Mouse (Mus musculus) forebrain, embryonic 14.5 days (tissue): ENCODE measurements around the gene Ydjc. TPM values are rescaled to one million over a fixed set of nuclear protein-coding genes. Genes with fewer than 3 reads are reported as not detected.
A peak's percentile ranks its signal among the peaks of the same experiment; 100 is the strongest.

ENCODE experiments used
- ATAC-seq: fragments of 200-750 bp; cut with Nextera tagmentation; 2 replicates; pipeline ENCODE4 v1.8.0; 2017; ENCODE audit warnings: mild to moderate bottlenecking, moderate library complexity
- DNase-seq: peaks from one replicate; pipeline ENCODE4 v3.0.0-alpha.2; 2015; ENCODE audit warnings: low spot score
- H3K27ac ChIP-seq: fragments of 300-500 bp; sonication (generic); 2 replicates; pipeline ENCODE4 v1.5.1; 2014; ENCODE audit warnings: low read depth, mild to moderate bottlenecking, control low read depth, low read length, moderate library complexity
- H3K27me3 ChIP-seq: fragments of 300-500 bp; sonication (generic); replicated peaks from 2 replicates; pipeline ENCODE4 v1.6.1; 2014; ENCODE audit warnings: low read length, control low read depth, mixed read lengths; ENCODE audit not compliant: control insufficient read depth, insufficient read depth
- H3K36me3 ChIP-seq: fragments of 300-500 bp; sonication (generic); 2 replicates; pipeline ENCODE4 v1.6.1; 2014; ENCODE audit warnings: low read length, control low read depth; ENCODE audit not compliant: control insufficient read depth, insufficient read depth
- H3K4me1 ChIP-seq: fragments of 300-500 bp; sonication (generic); 2 replicates; pipeline ENCODE4 v1.6.1; 2014; ENCODE audit warnings: antibody characterized with exemption, low read length, control low read depth; ENCODE audit not compliant: control insufficient read depth, insufficient read depth
- H3K4me2 ChIP-seq: fragments of 300-500 bp; sonication (generic); 2 replicates; pipeline ENCODE4 v1.6.1; 2014; ENCODE audit warnings: mild to moderate bottlenecking, control low read depth, low read length
- H3K4me3 ChIP-seq: fragments of 300-500 bp; sonication (generic); 2 replicates; pipeline ENCODE4 v1.5.1; 2014; ENCODE audit warnings: low read depth, low read length, control low read depth
- H3K9ac ChIP-seq: fragments of 300-500 bp; sonication (generic); 2 replicates; pipeline ENCODE4 v1.6.1; 2014; ENCODE audit warnings: mild to moderate bottlenecking, low read length, control low read depth, moderate library complexity
- H3K9me3 ChIP-seq: fragments of 300-500 bp; sonication (generic); replicated peaks from 2 replicates; pipeline ENCODE4 v1.6.1; 2016; ENCODE audit warnings: low read length, control low read depth, mixed read lengths; ENCODE audit not compliant: control insufficient read depth
- WGBS: fragments of 180-500 bp; shearing (Covaris S2); extraction: QIAGEN DNeasy Blood & Tissue Kit; methylation state at CpG from one replicate; pipeline ENCODE4 v1.1.7; 2014; 5-methylcytosine and 5-hydroxymethylcytosine counted together
- polyA plus RNA-seq: library from polyadenylated mRNA; unstranded; fragments of >200 nt; fragmentation: Nextera tagmentation; extraction: Ambion mirVana; gene quantifications from 2 replicates; pipeline ENCODE4 v1.2.1, GENCODE M21; 2014

Ydjc gene
- 25.1 and 28.7 TPM in 2 replicates for polyA plus RNA-seq

- Histone ChIP-seq H3K9ac (no peak within 1 kb of the TSS), H3K4me2 (no peak within 1 kb of the TSS), H3K4me1 (peaks cover 3% of the 10 kb centered on the region; the same call in 1 of the 2 replicates), H3K36me3 (no peaks in the 10 kb centered on the region), H3K9me3 (no peaks in the 10 kb centered on the region), H3K4me3 (no peak within 1 kb of the TSS), H3K27ac (no peak within 1 kb of the TSS), H3K27me3 (0 out of 2 replicates have a peak, but pooled peaks cover 7% of the 10 kb centered on the region)
- DNase-seq (peak; percentile 16), ATAC-seq (no peak)
- WGBS: 18% methylated on average over 7 of the region's 7 CpGs
Observed at GRCm38 (mm10) chr16:17144339-17144738, at the start of gene Ydjc. Ydjc (plus strand) TSS chr16:17144621.

- Histone ChIP-seq H3K4me1 (no peaks in the 10 kb centered on the region), H3K4me2 (no peak overlapping the region), H3K9me3 (no peaks in the 10 kb centered on the region), H3K36me3 (peaks cover 88% of the 10 kb centered on the region), H3K9ac (no peak overlapping the region), H3K4me3 (no peak overlapping the region), H3K27ac (no peak overlapping the region), H3K27me3 (no peaks in the 10 kb centered on the region)
- ATAC-seq (no peak), DNase-seq (no peak)
- WGBS: 98% methylated on average over 3 of the region's 3 CpGs
Observed at GRCm38 (mm10) chr16:17096938-17097337, 47.5 kb upstream of the Ydjc start.

GRCm38 (mm10) chr16:17102630-17103220 is 41.7 kb upstream of the Ydjc start:
- H3K4me2 ChIP-seq: no peak overlapping the region
- no peaks in the 10 kb centered on the region for H3K27me3 ChIP-seq
- H3K27ac ChIP-seq: no peak overlapping the region
- H3K36me3 ChIP-seq: peaks cover 89% of the 10 kb centered on the region
- ATAC-seq (peak; percentile 72), DNase-seq (peak; percentile 70)
- no peak overlapping the region for H3K4me3 ChIP-seq
- H3K4me1 ChIP-seq: peaks cover 7% of the 10 kb centered on the region
- no peaks in the 10 kb centered on the region for H3K9me3 ChIP-seq
- WGBS: 48% methylated on average over 7 of the region's 7 CpGs
- H3K9ac ChIP-seq: no peak overlapping the region

GRCm38 (mm10) chr16:17104600-17104999 is 39.8 kb upstream of the Ydjc start:
- no peak overlapping the region for H3K4me3 ChIP-seq
- WGBS: 84% methylated on average over 4 of the region's 4 CpGs
- no peak for DNase-seq
- peaks cover 7% of the 10 kb centered on the region for H3K4me1 ChIP-seq
- no peak overlapping the region for H3K4me2 ChIP-seq
- H3K27ac ChIP-seq: no peak overlapping the region
- H3K9ac ChIP-seq: no peak overlapping the region
- ATAC-seq: no peak
- H3K36me3 ChIP-seq: peaks cover 78% of the 10 kb centered on the region
- H3K27me3 ChIP-seq: no peaks in the 10 kb centered on the region
- no peaks in the 10 kb centered on the region for H3K9me3 ChIP-seq

- Histone ChIP-seq H3K36me3 (peaks cover 36% of the 10 kb centered on the region), H3K4me3 (peak within 1 kb of the TSS; percentile 75), H3K4me2 (peak within 1 kb of the TSS; percentile 48), H3K9ac (peak within 1 kb of the TSS; percentile 73), H3K27ac (peak within 1 kb of the TSS; percentile 17; the same call in 1 of the 2 replicates), H3K4me1 (peaks cover 7% of the 10 kb centered on the region; the same call in 1 of the 2 replicates), H3K27me3 (no peaks in the 10 kb centered on the region), H3K9me3 (no peaks in the 10 kb centered on the region)
- 10% methylated on average over 38 of the region's 38 CpGs for WGBS
- ATAC-seq (peak; percentile 93), DNase-seq (peak; percentile 92)
Observed at GRCm38 (mm10) chr16:17110771-17111743, 33.4 kb upstream of the Ydjc start, which contains the start of gene Ppil2. Ppil2 (minus strand) TSS chr16:17111257.

GRCm38 (mm10) chr16:17117309-17117799 is 27.1 kb upstream of the Ydjc start:
- no peaks in the 10 kb centered on the region for H3K27me3 ChIP-seq
- H3K27ac ChIP-seq: no peak overlapping the region
- no peak overlapping the region for H3K4me2 ChIP-seq
- H3K9ac ChIP-seq: no peak overlapping the region
- WGBS: 87% methylated on average over 5 of the region's 5 CpGs
- H3K36me3 ChIP-seq: peaks cover 46% of the 10 kb centered on the region
- DNase-seq (no peak), ATAC-seq (no peak)
- peaks cover 4% of the 10 kb centered on the region; the same call in 1 of the 2 replicates for H3K4me1 ChIP-seq
- H3K9me3 ChIP-seq: no peaks in the 10 kb centered on the region
- no peak overlapping the region for H3K4me3 ChIP-seq

- Histone ChIP-seq H3K4me1 (peaks cover 22% of the 10 kb centered on the region), H3K27me3 (no peaks in the 10 kb centered on the region), H3K27ac (no peak overlapping the region), H3K4me2 (peak overlapping the region; percentile 18), H3K9me3 (no peaks in the 10 kb centered on the region), H3K36me3 (peaks cover 29% of the 10 kb centered on the region; the same call in 1 of the 2 replicates), H3K9ac (no peak overlapping the region), H3K4me3 (no peak overlapping the region)
- WGBS: 39% methylated on average over 14 of the region's 14 CpGs
- DNase-seq: peak; percentile 53
- ATAC-seq: peak; percentile 24; the same call in 1 of the 2 replicates
Observed at GRCm38 (mm10) chr16:17121569-17121968, 22.9 kb upstream of the Ydjc start.

- Histone ChIP-seq H3K27me3 (no peaks in the 10 kb centered on the region), H3K36me3 (peaks cover 16% of the 10 kb centered on the region; the same call in 1 of the 2 replicates), H3K9me3 (no peaks in the 10 kb centered on the region), H3K4me1 (peaks cover 22% of the 10 kb centered on the region), H3K27ac (peak overlapping the region; percentile 48; the same call in 1 of the 2 replicates), H3K4me3 (peak overlapping the region; percentile 43), H3K9ac (peak overlapping the region; percentile 63), H3K4me2 (peak overlapping the region; percentile 60)
- ATAC-seq: peak; percentile 49
- under 1% methylated on average over 22 of the region's 22 CpGs for WGBS
- DNase-seq: peak; percentile 54
Observed at GRCm38 (mm10) chr16:17124119-17124870, 20.1 kb upstream of the Ydjc start.
